Mouse (Mus musculus): ENCODE measurements around the gene Etaa1. TPM values are rescaled to one million over a fixed set of nuclear protein-coding genes. Genes with fewer than 3 reads are reported as not detected.
A peak's percentile ranks its signal among the peaks of the same experiment; 100 is the strongest.

The Etaa1 gene
- 0.70 and 0.93 TPM in 2 replicates for polyA plus RNA-seq (2012; rRNA removed)

GRCm38 (mm10) chr11:17953231-17954134, at the start of gene Etaa1:
Gene Etaa1 (minus strand): TSS chr11:17953875.
- H3K4me3 ChIP-seq (ENCODE audit: control insufficient read depth, low read depth, low read length), result peak within 1 kb of the TSS; percentile 99
- TF ChIP-seq CTCF (IDR thresholded peaks at IDR 0.05; ENCODE audit: control insufficient read depth, insufficient read depth, insufficient replicate concordance, low read depth, low read length) (no peak), POLR2A (IDR thresholded peaks at IDR 0.05; ENCODE audit: control insufficient read depth, low read depth, low read length) (peak; percentile 83)
- H3K4me1 ChIP-seq (ENCODE audit: control insufficient read depth, insufficient read depth, low read length), result no peaks in the 10 kb centered on the region
- no peaks in the 10 kb centered on the region for H3K27me3 ChIP-seq (ENCODE audit: control insufficient read depth, insufficient read depth, low read length)
- no peaks in the 10 kb centered on the region for H3K36me3 ChIP-seq (ENCODE audit: control insufficient read depth, insufficient read depth, low read length)
- peak within 1 kb of the TSS; percentile 98 for H3K27ac ChIP-seq (ENCODE audit: control insufficient read depth, insufficient read depth, low read depth, low read length)

GRCm38 (mm10) chr11:17994151-17994550, 40.5 kb upstream of the Etaa1 start:
- Histone ChIP-seq H3K27ac (ENCODE audit: control insufficient read depth, insufficient read depth, low read depth, low read length) (no peak overlapping the region), H3K4me3 (ENCODE audit: control insufficient read depth, low read depth, low read length) (no peak overlapping the region), H3K4me1 (ENCODE audit: control insufficient read depth, insufficient read depth, low read length) (no peaks in the 10 kb centered on the region), H3K36me3 (ENCODE audit: control insufficient read depth, insufficient read depth, low read length) (no peaks in the 10 kb centered on the region), H3K27me3 (ENCODE audit: control insufficient read depth, insufficient read depth, low read length) (no peaks in the 10 kb centered on the region)
- TF ChIP-seq CTCF (IDR thresholded peaks at IDR 0.05; ENCODE audit: control insufficient read depth, insufficient read depth, insufficient replicate concordance, low read depth, low read length), result no peak
- TF ChIP-seq POLR2A (IDR thresholded peaks at IDR 0.05; ENCODE audit: control insufficient read depth, low read depth, low read length), result no peak

GRCm38 (mm10) chr11:17992311-17992710, 38.6 kb upstream of the Etaa1 start:
- H3K4me1 ChIP-seq (ENCODE audit: control insufficient read depth, insufficient read depth, low read length), result no peaks in the 10 kb centered on the region
- H3K27me3 ChIP-seq (ENCODE audit: control insufficient read depth, insufficient read depth, low read length), result no peaks in the 10 kb centered on the region
- no peaks in the 10 kb centered on the region for H3K36me3 ChIP-seq (ENCODE audit: control insufficient read depth, insufficient read depth, low read length)
- H3K27ac ChIP-seq (ENCODE audit: control insufficient read depth, insufficient read depth, low read depth, low read length), result no peak overlapping the region
- TF ChIP-seq POLR2A (IDR thresholded peaks at IDR 0.05; ENCODE audit: control insufficient read depth, low read depth, low read length), result no peak
- no peak for TF ChIP-seq CTCF (IDR thresholded peaks at IDR 0.05; ENCODE audit: control insufficient read depth, insufficient read depth, insufficient replicate concordance, low read depth, low read length)
- H3K4me3 ChIP-seq (ENCODE audit: control insufficient read depth, low read depth, low read length), result no peak overlapping the region

GRCm38 (mm10) chr11:17983331-17983730, 29.7 kb upstream of the Etaa1 start:
- TF ChIP-seq CTCF (IDR thresholded peaks at IDR 0.05; ENCODE audit: control insufficient read depth, insufficient read depth, insufficient replicate concordance, low read depth, low read length), result no peak
- Histone ChIP-seq H3K4me1 (ENCODE audit: control insufficient read depth, insufficient read depth, low read length) (no peaks in the 10 kb centered on the region), H3K36me3 (ENCODE audit: control insufficient read depth, insufficient read depth, low read length) (no peaks in the 10 kb centered on the region), H3K4me3 (ENCODE audit: control insufficient read depth, low read depth, low read length) (no peak overlapping the region), H3K27me3 (ENCODE audit: control insufficient read depth, insufficient read depth, low read length) (no peaks in the 10 kb centered on the region), H3K27ac (ENCODE audit: control insufficient read depth, insufficient read depth, low read depth, low read length) (no peak overlapping the region)

GRCm38 (mm10) chr11:17981246-17981645, 27.6 kb upstream of the Etaa1 start:
- Histone ChIP-seq H3K27ac (ENCODE audit: control insufficient read depth, insufficient read depth, low read depth, low read length) (no peak overlapping the region), H3K27me3 (ENCODE audit: control insufficient read depth, insufficient read depth, low read length) (no peaks in the 10 kb centered on the region), H3K4me3 (ENCODE audit: control insufficient read depth, low read depth, low read length) (no peak overlapping the region), H3K36me3 (ENCODE audit: control insufficient read depth, insufficient read depth, low read length) (no peaks in the 10 kb centered on the region), H3K4me1 (ENCODE audit: control insufficient read depth, insufficient read depth, low read length) (no peaks in the 10 kb centered on the region)
- no peak for TF ChIP-seq POLR2A (IDR thresholded peaks at IDR 0.05; ENCODE audit: control insufficient read depth, low read depth, low read length)
- no peak for TF ChIP-seq CTCF (IDR thresholded peaks at IDR 0.05; ENCODE audit: control insufficient read depth, insufficient read depth, insufficient replicate concordance, low read depth, low read length)

GRCm38 (mm10) chr11:17975581-17975980, 21.9 kb upstream of the Etaa1 start:
- no peak overlapping the region for H3K4me3 ChIP-seq (ENCODE audit: control insufficient read depth, low read depth, low read length)
- H3K36me3 ChIP-seq (ENCODE audit: control insufficient read depth, insufficient read depth, low read length), result no peaks in the 10 kb centered on the region
- H3K4me1 ChIP-seq (ENCODE audit: control insufficient read depth, insufficient read depth, low read length), result no peaks in the 10 kb centered on the region
- H3K27me3 ChIP-seq (ENCODE audit: control insufficient read depth, insufficient read depth, low read length), result no peaks in the 10 kb centered on the region
- no peak for TF ChIP-seq CTCF (IDR thresholded peaks at IDR 0.05; ENCODE audit: control insufficient read depth, insufficient read depth, insufficient replicate concordance, low read depth, low read length)
- TF ChIP-seq POLR2A (IDR thresholded peaks at IDR 0.05; ENCODE audit: control insufficient read depth, low read depth, low read length), result no peak
- no peak overlapping the region for H3K27ac ChIP-seq (ENCODE audit: control insufficient read depth, insufficient read depth, low read depth, low read length)

- H3K4me3 ChIP-seq (ENCODE audit: control insufficient read depth, low read depth, low read length), result peak overlapping the region; percentile 99
- no peaks in the 10 kb centered on the region for H3K36me3 ChIP-seq (ENCODE audit: control insufficient read depth, insufficient read depth, low read length)
- H3K27ac ChIP-seq (ENCODE audit: control insufficient read depth, insufficient read depth, low read depth, low read length), result peak overlapping the region; percentile 98
- no peaks in the 10 kb centered on the region for H3K27me3 ChIP-seq (ENCODE audit: control insufficient read depth, insufficient read depth, low read length)
- TF ChIP-seq CTCF (IDR thresholded peaks at IDR 0.05; ENCODE audit: control insufficient read depth, insufficient read depth, insufficient replicate concordance, low read depth, low read length), result no peak
- no peak for TF ChIP-seq POLR2A (IDR thresholded peaks at IDR 0.05; ENCODE audit: control insufficient read depth, low read depth, low read length)
- H3K4me1 ChIP-seq (ENCODE audit: control insufficient read depth, insufficient read depth, low read length), result no peaks in the 10 kb centered on the region
These were observed 884 bp downstream of the Etaa1 start for GRCm38 (mm10) chr11:17952791-17953190.
